Comparison of ENCODE assay signal across 9 mouse cellular contexts in genomic region chr7:96644205-96644531, GRCm38 (mm10).
A peak's percentile ranks its signal among the peaks of the same experiment; 100 is the strongest.
DNase-seq lines count a peak whose midpoint lies in the region; ATAC-seq and TF ChIP-seq lines count a peak whose summit lies in the region.
"Had no signal": no experiment of that assay in that cellular context is flagged by ENCODE, and none has a peak within 500 bp of the region (broad histone marks: within the 10 kb centered on the region; RNA-seq: fewer than 3 reads in every experiment).

No protein-coding gene starts in this region.

- peaks cover 88% of the 10 kb centered on the region for H3K27me3 ChIP-seq in forebrain, embryonic 10.5 days (ENCODE audit: poor library complexity, severe bottlenecking)
- H3K27me3 ChIP-seq in intestine, embryonic 14.5 days (replicated peaks; ENCODE audit: control insufficient read depth, insufficient read depth, low read length) = no peaks in the 10 kb centered on the region
- peaks cover 15% of the 10 kb centered on the region for H3K27me3 ChIP-seq in neural tube, embryonic 13.5 days

- peaks cover 65% of the 10 kb centered on the region for H3K4me1 ChIP-seq in forebrain, embryonic 10.5 days
- H3K4me1 ChIP-seq in intestine, embryonic 14.5 days (replicated peaks; ENCODE audit: control insufficient read depth, insufficient read depth, low read length) = peaks cover 10% of the 10 kb centered on the region; the same call in 1 of the 2 replicates
- H3K4me1 ChIP-seq in neural tube, embryonic 13.5 days (replicated peaks) = peaks cover 42% of the 10 kb centered on the region

- H3K9ac ChIP-seq in intestine, embryonic 14.5 days (ENCODE audit: low read length) = no peak overlapping the region
- H3K9ac ChIP-seq in neural tube, embryonic 13.5 days = peak overlapping the region; percentile 45

- no peaks in the 10 kb centered on the region for H3K9me3 ChIP-seq in forebrain, embryonic 10.5 days
- H3K9me3 ChIP-seq in intestine, embryonic 14.5 days (ENCODE audit: control insufficient read depth, low read length) = no peaks in the 10 kb centered on the region
- no peaks in the 10 kb centered on the region for H3K9me3 ChIP-seq in neural tube, embryonic 13.5 days

- no peak for TF ChIP-seq CTCF in left cerebral cortex, adult 2 months (IDR thresholded peaks at IDR 0.05)
- TF ChIP-seq CTCF in gastrocnemius, adult 2 months (IDR thresholded peaks at IDR 0.05) = no peak

- intact Hi-C loops in left cerebral cortex, adult 2 months (cut with DNase I) = no loop called here
- intact Hi-C loops in left cerebral cortex, postnatal 10 days (cut with DNase I) = no loop called here
- intact Hi-C loops in gastrocnemius, adult 2 months (cut with DNase I) = no loop called here

- DNase-seq in left cerebral cortex, adult 2 months (ENCODE audit: extremely low spot score in 1 of 2, low spot score in 2 of 2) = no peak
- DNase-seq in left cerebral cortex, postnatal 10 days (ENCODE audit: extremely low spot score in 1 of 2, low spot score in 2 of 2) = no peak
- no peak for DNase-seq in forebrain, embryonic 10.5 days (ENCODE audit: extremely low spot score, low spot score)
- no peak for DNase-seq in intestine, embryonic 14.5 days (ENCODE audit: low spot score)
- no peak for DNase-seq in gastrocnemius, adult 2 months
- no peak for DNase-seq in thymus, postnatal 25 days
- DNase-seq: layer of hippocampus, adult 9-11 months had no signal

- H3K36me3 ChIP-seq in forebrain, embryonic 10.5 days (replicated peaks) = no peaks in the 10 kb centered on the region
- H3K36me3 ChIP-seq in intestine, embryonic 14.5 days (ENCODE audit: control insufficient read depth, insufficient read depth, low read length) = no peaks in the 10 kb centered on the region
- H3K36me3 ChIP-seq in neural tube, embryonic 13.5 days = no peaks in the 10 kb centered on the region

- no peak overlapping the region for H3K27ac ChIP-seq in left cerebral cortex, adult 2 months
- peak overlapping the region; percentile 84 for H3K27ac ChIP-seq in forebrain, embryonic 10.5 days
- no peak overlapping the region for H3K27ac ChIP-seq in intestine, embryonic 14.5 days (ENCODE audit: low read depth)
- no peak overlapping the region for H3K27ac ChIP-seq in neural tube, embryonic 13.5 days (replicated peaks)
- H3K27ac ChIP-seq in gastrocnemius, adult 2 months = no peak overlapping the region

- 5% methylated on average over 7 of the region's 7 CpGs for WGBS in forebrain, embryonic 10.5 days
- whole genome bisulfite sequencing in intestine, embryonic 14.5 days = 13% methylated on average over 7 of the region's 7 CpGs
- WGBS in neural tube, embryonic 13.5 days = under 1% methylated on average over 7 of the region's 7 CpGs

- 0 out of 2 replicates have a peak, but pooled peaks have one; percentile 37 for ATAC-seq in intestine, embryonic 14.5 days (replicated peaks; ENCODE audit: low FRiP score, low TSS enrichment, low read depth)
- ATAC-seq in neural tube, embryonic 13.5 days (ENCODE audit: low read depth) = peak; percentile 64
- no peak for ATAC-seq in activated CD4-positive, CD25-positive, alpha-beta regulatory T cell, adult 4 months

- peak overlapping the region; percentile 36 for H3K4me3 ChIP-seq in left cerebral cortex, adult 2 months
- peak overlapping the region; percentile 53 for H3K4me3 ChIP-seq in forebrain, embryonic 10.5 days
- H3K4me3 ChIP-seq in intestine, embryonic 14.5 days (ENCODE audit: low read depth, low read length) = peak overlapping the region; percentile 25
- peak overlapping the region; percentile 39 for H3K4me3 ChIP-seq in neural tube, embryonic 13.5 days
- no peak overlapping the region for H3K4me3 ChIP-seq in gastrocnemius, adult 2 months

- peak overlapping the region; percentile 64 for H3K4me2 ChIP-seq in intestine, embryonic 14.5 days (ENCODE audit: low read length)
- H3K4me2 ChIP-seq in neural tube, embryonic 13.5 days = peak overlapping the region; percentile 66
